Mouse (Mus musculus) midbrain, embryonic 12.5 days (tissue): ENCODE measurements around the gene Kcnmb2. TPM values are rescaled to one million over a fixed set of nuclear protein-coding genes. Genes with fewer than 3 reads are reported as not detected.

ENCODE experiments used
- ATAC-seq: fragments of 200-750 bp; cut with Nextera tagmentation; 2 replicates; pipeline ENCODE4 v1.8.0; 2017; ENCODE audit warnings: low read depth, moderate TSS enrichment, moderate library complexity; ENCODE audit not compliant: low FRiP score
- H3K27ac ChIP-seq: fragments of 300-500 bp; sonication (generic); replicated peaks from 2 replicates; pipeline ENCODE4 v1.5.1; 2016; ENCODE audit warnings: mild to moderate bottlenecking
- H3K27me3 ChIP-seq: fragments of 300-500 bp; sonication (generic); 2 replicates; pipeline ENCODE4 v1.6.1; 2016; ENCODE audit warnings: mild to moderate bottlenecking
- H3K36me3 ChIP-seq: fragments of 300-500 bp; sonication (generic); 2 replicates; pipeline ENCODE4 v1.6.1; 2016
- H3K4me1 ChIP-seq: fragments of 300-500 bp; sonication (generic); 2 replicates; pipeline ENCODE4 v1.6.1; 2016
- H3K4me2 ChIP-seq: fragments of 300-500 bp; sonication (generic); replicated peaks from 2 replicates; pipeline ENCODE4 v1.6.1; 2016; ENCODE audit warnings: mild to moderate bottlenecking, moderate library complexity
- H3K4me3 ChIP-seq: fragments of 300-500 bp; sonication (generic); 2 replicates; pipeline ENCODE4 v1.5.1; 2016; ENCODE audit warnings: mild to moderate bottlenecking
- H3K9ac ChIP-seq: fragments of 300-500 bp; sonication (generic); replicated peaks from 2 replicates; pipeline ENCODE4 v1.6.1; 2016; ENCODE audit warnings: mild to moderate bottlenecking, moderate library complexity
- H3K9me3 ChIP-seq: fragments of 300-500 bp; sonication (generic); 2 replicates; pipeline ENCODE4 v1.6.1; 2016; ENCODE audit warnings: mild to moderate bottlenecking
- WGBS: fragments of 180-500 bp; shearing (Covaris S2); methylation state at CpG from one replicate; pipeline ENCODE4 v1.1.7; 2016; 5-methylcytosine and 5-hydroxymethylcytosine counted together
- polyA plus RNA-seq: library from polyadenylated mRNA; unstranded; fragments of >200 nt; fragmentation: Nextera tagmentation; extraction: Ambion mirVana; gene quantifications from 2 replicates; pipeline ENCODE4 v1.2.1, GENCODE M21; 2016

Kcnmb2 gene
- polyA plus RNA-seq, 1 experiment from 2014 or later: 2.4 TPM

DNA sequence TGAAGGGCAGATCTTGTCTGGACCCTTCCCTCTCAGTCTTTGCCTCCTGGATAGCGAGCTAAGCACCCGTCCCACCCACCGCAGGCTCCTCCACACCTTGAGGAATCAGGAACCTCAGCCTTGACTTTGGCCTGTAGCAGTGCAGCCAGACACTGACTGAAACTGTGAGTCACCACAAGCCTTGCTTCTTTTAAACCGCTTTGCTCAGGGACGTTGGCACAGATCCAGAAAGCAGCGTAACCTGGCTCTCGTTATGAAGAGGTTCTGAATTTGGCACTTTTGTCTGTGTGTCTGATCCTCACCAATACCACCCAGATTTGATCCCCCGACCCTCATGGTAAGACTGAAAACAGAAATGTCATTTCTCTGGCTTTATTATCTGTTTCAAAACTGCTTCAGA is 171.6 kb downstream of the Kcnmb2 start:
- H3K27ac ChIP-seq: no peak overlapping the region
- H3K9me3 ChIP-seq: no peaks in the 10 kb centered on the region
- H3K36me3 ChIP-seq: no peaks in the 10 kb centered on the region
- WGBS: 64% methylated on average over 8 of the region's 8 CpGs
- H3K27me3 ChIP-seq: no peaks in the 10 kb centered on the region
- H3K9ac ChIP-seq: no peak overlapping the region
- H3K4me1 ChIP-seq: 0 out of 2 replicates have a peak, but pooled peaks cover 3% of the 10 kb centered on the region
- no peak for ATAC-seq
- H3K4me3 ChIP-seq: no peak overlapping the region
- H3K4me2 ChIP-seq: no peak overlapping the region

DNA sequence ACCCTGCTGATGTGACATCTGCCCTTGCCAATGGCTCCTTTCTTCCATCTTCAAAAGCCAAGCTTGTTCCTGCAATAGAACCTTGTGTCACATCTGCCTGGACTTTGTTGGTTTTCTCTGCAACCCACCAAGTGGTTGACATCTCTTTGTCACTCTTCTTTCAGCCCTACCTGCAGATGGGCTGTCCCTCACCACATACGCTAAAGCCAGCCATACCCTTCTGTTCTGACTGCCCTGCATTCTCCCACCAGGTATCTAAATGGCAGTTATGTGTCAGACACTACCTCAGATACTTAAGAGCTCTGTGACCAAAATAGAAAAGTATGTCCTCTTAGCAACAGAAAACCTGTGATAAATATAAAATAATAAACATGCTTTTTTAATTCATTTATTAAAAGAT is 186.5 kb downstream of the Kcnmb2 start:
- 98% methylated on average over 1 of the region's 1 CpGs for WGBS
- no peak overlapping the region for H3K4me2 ChIP-seq
- H3K9me3 ChIP-seq: no peaks in the 10 kb centered on the region
- H3K36me3 ChIP-seq: no peaks in the 10 kb centered on the region
- ATAC-seq: no peak
- no peak overlapping the region for H3K4me3 ChIP-seq
- H3K27ac ChIP-seq: no peak overlapping the region
- no peaks in the 10 kb centered on the region for H3K27me3 ChIP-seq
- no peak overlapping the region for H3K9ac ChIP-seq
- H3K4me1 ChIP-seq: no peaks in the 10 kb centered on the region

DNA sequence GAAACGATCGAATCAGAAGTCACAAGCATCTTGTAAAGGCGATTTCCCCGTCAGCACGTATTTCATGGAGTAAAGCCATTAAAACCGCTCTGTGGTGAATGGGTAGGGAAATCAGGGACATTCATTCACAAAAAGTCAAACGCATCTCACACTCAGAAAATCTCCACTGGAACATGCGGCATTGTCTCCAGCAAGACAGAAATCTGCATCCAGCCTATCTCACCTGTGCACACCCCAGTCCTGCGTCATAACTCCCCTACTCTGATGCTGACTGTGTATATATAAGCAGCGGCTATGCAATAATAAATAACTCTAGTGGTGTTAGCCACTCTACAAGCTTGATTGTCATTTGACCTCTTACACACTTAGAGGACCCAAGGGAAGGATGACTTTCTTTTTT is 199.1 kb downstream of the Kcnmb2 start:
- Histone ChIP-seq H3K9me3 (no peaks in the 10 kb centered on the region), H3K27ac (no peak overlapping the region)

DNA sequence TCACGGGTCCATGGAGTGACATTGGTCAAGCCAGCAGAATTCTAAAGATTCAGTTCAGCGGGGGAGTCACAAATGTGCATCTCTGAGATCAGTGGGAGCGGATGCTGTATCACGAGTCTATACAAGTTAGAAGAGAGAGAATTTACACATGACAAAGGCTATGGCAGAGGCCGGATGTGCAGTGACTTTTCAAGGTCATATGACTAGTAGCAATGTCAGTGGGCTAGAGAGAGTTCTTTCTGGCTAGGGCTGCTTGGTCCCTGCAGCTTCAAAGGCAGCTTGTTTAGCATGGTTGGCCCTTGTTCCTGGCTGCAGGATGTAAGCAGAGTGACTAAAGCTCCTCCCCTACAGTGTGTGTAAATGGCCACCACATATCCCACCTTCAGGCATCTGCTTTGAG is 217.5 kb downstream of the Kcnmb2 start:
- no peak overlapping the region for H3K4me3 ChIP-seq

More for the DNA sequence above, 199.1 kb downstream of the Kcnmb2 start:
- no peak overlapping the region for H3K4me2 ChIP-seq
- H3K9ac ChIP-seq: no peak overlapping the region
- H3K27me3 ChIP-seq: no peaks in the 10 kb centered on the region
- H3K4me1 ChIP-seq: no peaks in the 10 kb centered on the region
- no peak overlapping the region for H3K4me3 ChIP-seq
- 91% methylated on average over 10 of the region's 10 CpGs for WGBS
- no peaks in the 10 kb centered on the region for H3K36me3 ChIP-seq
- no peak for ATAC-seq

DNA sequence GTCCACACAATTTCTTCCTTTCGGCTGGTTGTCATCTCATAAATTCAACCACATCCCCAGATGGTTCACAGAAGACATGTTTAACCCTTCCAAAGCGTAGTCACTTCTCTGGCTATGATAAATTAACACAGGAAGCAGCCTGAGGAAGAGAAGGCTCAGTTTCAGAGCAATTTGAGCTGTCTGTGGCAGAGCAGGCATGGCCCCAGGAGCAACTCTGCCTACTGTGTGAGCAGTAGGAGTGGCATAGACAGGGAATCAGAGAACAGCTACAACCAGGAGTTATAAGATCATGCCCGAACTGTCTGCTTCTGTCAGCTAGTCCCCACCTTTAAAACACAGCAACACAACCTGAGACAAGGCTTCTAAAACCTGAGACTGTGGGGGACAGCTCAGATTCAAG is 219.4 kb downstream of the Kcnmb2 start:
- ATAC-seq: no peak
- 84% methylated on average over 3 of the region's 3 CpGs for WGBS
- Histone ChIP-seq H3K4me3 (no peak overlapping the region), H3K4me2 (no peak overlapping the region), H3K27me3 (no peaks in the 10 kb centered on the region), H3K9me3 (no peaks in the 10 kb centered on the region), H3K4me1 (no peaks in the 10 kb centered on the region), H3K9ac (no peak overlapping the region), H3K27ac (no peak overlapping the region), H3K36me3 (no peaks in the 10 kb centered on the region)

More for the DNA sequence above, 217.5 kb downstream of the Kcnmb2 start:
- Histone ChIP-seq H3K9ac (no peak overlapping the region), H3K4me2 (no peak overlapping the region), H3K27ac (no peak overlapping the region), H3K27me3 (no peaks in the 10 kb centered on the region), H3K4me1 (no peaks in the 10 kb centered on the region), H3K9me3 (no peaks in the 10 kb centered on the region), H3K36me3 (no peaks in the 10 kb centered on the region)
- no peak for ATAC-seq
- 89% methylated on average over 5 of the region's 5 CpGs for WGBS

DNA sequence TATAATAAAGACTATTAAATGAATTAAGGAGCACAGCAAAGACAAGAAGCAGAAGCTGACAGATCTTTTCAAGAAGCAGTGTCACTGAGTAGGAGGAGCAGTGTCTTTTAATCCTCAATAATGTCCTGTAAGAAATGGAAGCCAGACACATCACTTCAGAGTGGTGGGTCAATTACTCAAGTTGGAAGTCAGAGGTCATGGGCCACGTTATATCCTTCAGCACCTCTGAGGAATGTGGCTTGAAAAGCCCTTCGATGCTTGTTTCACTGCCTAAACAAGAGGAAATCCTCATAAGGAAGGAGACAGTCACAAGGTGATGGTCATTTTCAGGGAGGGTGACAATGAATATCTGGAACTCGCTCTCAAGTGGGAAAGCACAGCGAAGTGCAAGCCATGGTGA is 223.1 kb downstream of the Kcnmb2 start:
- ATAC-seq: no peak
- Histone ChIP-seq H3K9ac (no peak overlapping the region), H3K4me1 (peaks cover 5% of the 10 kb centered on the region), H3K36me3 (no peaks in the 10 kb centered on the region), H3K9me3 (no peaks in the 10 kb centered on the region), H3K27me3 (no peaks in the 10 kb centered on the region), H3K27ac (no peak overlapping the region), H3K4me3 (no peak overlapping the region), H3K4me2 (no peak overlapping the region)
- 65% methylated on average over 4 of the region's 4 CpGs for WGBS

DNA sequence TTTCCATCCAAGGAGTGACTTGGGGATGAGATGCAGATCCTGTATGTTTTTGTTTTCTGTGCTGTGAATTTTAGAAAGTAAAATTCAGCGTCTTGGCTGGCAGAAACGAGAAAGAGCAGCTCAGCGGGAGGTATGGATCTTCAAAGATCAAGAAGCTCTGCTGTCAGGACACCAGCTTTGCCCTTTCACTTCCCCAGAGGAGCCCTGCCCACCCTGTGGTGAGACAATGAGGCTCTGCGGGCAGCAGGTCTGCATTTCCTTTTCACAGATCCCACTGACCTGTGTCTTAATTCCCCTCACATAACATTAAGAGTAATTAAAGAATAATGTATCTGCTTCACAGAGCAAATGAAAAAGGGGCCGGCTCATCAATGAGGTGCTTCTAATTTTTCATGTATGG is 226.1 kb downstream of the Kcnmb2 start:
- H3K4me2 ChIP-seq: no peak overlapping the region
- 3% methylated on average over 5 of the region's 5 CpGs for WGBS
- no peaks in the 10 kb centered on the region for H3K36me3 ChIP-seq
- no peak overlapping the region for H3K4me3 ChIP-seq
- H3K27ac ChIP-seq: no peak overlapping the region
- peaks cover 5% of the 10 kb centered on the region for H3K4me1 ChIP-seq
- no peaks in the 10 kb centered on the region for H3K9me3 ChIP-seq
- no peak for ATAC-seq
- 0 out of 2 replicates have a peak overlapping the region, but pooled peaks have one; percentile 31 for H3K9ac ChIP-seq
- H3K27me3 ChIP-seq: no peaks in the 10 kb centered on the region

DNA sequence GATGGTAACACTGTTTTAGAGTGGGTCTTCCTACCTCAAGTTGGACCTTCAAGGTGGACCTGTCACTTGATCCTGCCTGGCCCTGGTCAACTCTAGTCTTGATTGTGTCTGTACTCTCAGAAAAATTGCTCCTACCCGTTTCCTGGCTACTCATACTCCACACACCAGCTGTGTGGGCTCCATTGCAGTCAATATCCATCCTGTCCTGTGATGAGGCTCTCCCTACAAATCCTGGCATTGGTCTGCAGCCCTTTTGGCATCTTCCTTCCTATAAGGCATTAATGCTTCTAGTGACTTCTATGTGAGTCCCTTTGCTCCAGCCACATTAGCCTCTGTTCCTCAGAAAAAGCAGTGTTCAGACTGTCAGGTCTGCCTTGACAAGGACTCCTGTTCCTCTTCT is 228.4 kb downstream of the Kcnmb2 start:
- H3K4me2 ChIP-seq: no peak overlapping the region
- H3K4me3 ChIP-seq: no peak overlapping the region
- H3K27me3 ChIP-seq: no peaks in the 10 kb centered on the region
- WGBS: 91% methylated on average over 1 of the region's 1 CpGs
- no peaks in the 10 kb centered on the region for H3K36me3 ChIP-seq
- no peak overlapping the region for H3K27ac ChIP-seq
- peaks cover 5% of the 10 kb centered on the region for H3K4me1 ChIP-seq
- H3K9me3 ChIP-seq: no peaks in the 10 kb centered on the region
- no peak for ATAC-seq
- no peak overlapping the region for H3K9ac ChIP-seq

DNA sequence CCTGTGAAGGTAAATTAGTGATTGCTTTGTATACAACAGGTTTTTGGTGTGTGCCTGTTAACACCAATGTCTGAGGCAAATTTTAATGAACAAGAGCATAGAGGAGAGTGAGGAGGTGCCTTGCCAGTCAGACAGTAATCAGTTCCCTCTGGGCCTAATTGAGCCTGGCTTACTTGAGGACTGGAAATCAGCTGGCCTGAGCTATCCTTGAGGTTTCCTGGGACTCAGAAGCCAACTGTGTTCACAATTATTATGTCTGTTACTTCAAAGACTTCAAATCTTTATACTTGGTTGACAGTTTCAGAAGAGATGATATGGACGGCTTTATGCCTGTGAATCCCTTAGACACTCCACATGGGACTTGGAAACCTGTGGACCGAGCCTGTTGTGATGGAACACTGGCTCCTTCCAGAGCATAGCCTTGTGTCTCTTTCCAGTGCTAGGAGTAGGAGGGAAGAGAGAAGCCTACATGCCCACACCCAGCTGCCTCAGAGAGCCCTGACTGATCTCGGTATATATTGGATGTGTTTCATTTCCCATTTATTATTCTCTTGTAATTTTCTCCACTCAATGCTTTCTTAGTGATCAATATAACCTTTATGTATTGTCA is 230.2 kb downstream of the Kcnmb2 start:
- WGBS: 78% methylated on average over 3 of the region's 3 CpGs
- Histone ChIP-seq H3K9me3 (no peaks in the 10 kb centered on the region), H3K4me1 (peaks cover 5% of the 10 kb centered on the region), H3K9ac (no peak overlapping the region), H3K27ac (no peak overlapping the region), H3K4me2 (no peak overlapping the region), H3K36me3 (no peaks in the 10 kb centered on the region), H3K4me3 (no peak overlapping the region), H3K27me3 (no peaks in the 10 kb centered on the region)
- peak; percentile 56 for ATAC-seq

DNA sequence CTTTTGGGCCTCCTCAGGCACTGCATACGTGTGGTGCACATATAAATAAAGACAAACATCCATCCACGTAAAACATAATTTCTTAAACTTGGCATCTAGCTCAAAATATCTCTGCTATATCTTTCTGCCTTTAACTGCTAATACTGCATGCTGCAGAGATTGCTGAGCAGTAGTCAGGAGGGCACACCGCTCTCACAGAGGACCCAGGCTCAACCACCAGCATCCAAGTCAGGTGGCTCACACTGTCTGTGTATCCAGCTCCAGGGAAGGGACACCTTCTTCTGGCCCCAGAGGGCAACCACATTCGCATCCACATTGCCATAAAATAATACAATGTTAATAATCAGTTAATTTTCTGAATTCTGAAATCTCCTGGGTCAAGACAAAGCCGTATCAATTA is 241.9 kb downstream of the Kcnmb2 start:
- H3K36me3 ChIP-seq: no peaks in the 10 kb centered on the region
- H3K9me3 ChIP-seq: no peaks in the 10 kb centered on the region
- 92% methylated on average over 5 of the region's 5 CpGs for WGBS
- no peaks in the 10 kb centered on the region for H3K27me3 ChIP-seq
- no peak overlapping the region for H3K27ac ChIP-seq
- no peaks in the 10 kb centered on the region for H3K4me1 ChIP-seq
- H3K4me3 ChIP-seq: no peak overlapping the region
- no peak overlapping the region for H3K9ac ChIP-seq
- H3K4me2 ChIP-seq: no peak overlapping the region
- no peak for ATAC-seq

DNA sequence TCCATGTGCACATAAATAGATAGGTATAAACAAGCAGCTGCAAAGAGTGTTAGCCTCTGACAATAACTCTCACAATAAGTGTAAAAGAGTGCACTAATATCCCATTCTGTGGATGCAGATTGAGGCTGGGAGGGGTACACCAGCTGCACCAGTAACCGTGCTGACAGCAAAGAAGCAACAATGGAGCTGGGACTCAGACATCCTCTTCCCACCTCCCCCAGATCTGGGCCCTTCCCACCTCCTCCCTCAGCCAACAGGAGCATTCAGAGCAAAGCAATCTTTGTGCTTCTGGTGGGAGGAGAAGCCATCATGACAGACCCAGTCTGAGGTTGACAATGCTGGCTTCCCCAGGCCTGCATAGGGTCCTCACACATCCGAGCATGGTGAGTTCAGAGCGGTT is 242.3 kb downstream of the Kcnmb2 start:
- H3K27ac ChIP-seq: no peak overlapping the region
- H3K9me3 ChIP-seq: no peaks in the 10 kb centered on the region
- H3K4me1 ChIP-seq: no peaks in the 10 kb centered on the region
- H3K4me2 ChIP-seq: no peak overlapping the region
- no peak for ATAC-seq
- WGBS: 68% methylated on average over 3 of the region's 3 CpGs
- no peak overlapping the region for H3K4me3 ChIP-seq
- no peaks in the 10 kb centered on the region for H3K36me3 ChIP-seq
- H3K27me3 ChIP-seq: no peaks in the 10 kb centered on the region
- no peak overlapping the region for H3K9ac ChIP-seq

DNA sequence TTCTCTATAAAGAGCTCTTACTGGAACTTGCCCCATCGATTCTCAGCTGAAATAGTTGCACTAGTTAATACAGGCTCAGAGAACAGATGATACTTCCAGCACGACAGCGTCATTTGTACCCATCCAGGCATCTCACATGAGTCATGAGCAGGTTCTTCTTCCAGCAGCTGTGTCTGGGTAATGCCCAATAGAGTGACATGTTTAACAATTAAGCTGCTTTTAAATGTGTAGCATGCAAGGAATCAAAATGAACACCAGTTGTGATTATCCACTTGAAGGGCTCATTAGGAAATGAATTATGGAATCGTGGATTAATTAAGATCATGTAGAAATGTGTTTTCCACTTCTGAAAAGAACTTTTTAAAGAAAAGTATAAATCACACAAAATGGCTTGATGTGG is 245.4 kb downstream of the Kcnmb2 start:
- Histone ChIP-seq H3K4me2 (no peak overlapping the region), H3K27ac (no peak overlapping the region), H3K36me3 (no peaks in the 10 kb centered on the region), H3K9ac (no peak overlapping the region), H3K4me1 (no peaks in the 10 kb centered on the region), H3K27me3 (no peaks in the 10 kb centered on the region), H3K9me3 (no peaks in the 10 kb centered on the region), H3K4me3 (no peak overlapping the region)
- no peak for ATAC-seq
- WGBS: 90% methylated on average over 4 of the region's 4 CpGs
